Mouse (Mus musculus): ENCODE measurements around the gene Ctr9.

Ctr9 gene

DNA sequence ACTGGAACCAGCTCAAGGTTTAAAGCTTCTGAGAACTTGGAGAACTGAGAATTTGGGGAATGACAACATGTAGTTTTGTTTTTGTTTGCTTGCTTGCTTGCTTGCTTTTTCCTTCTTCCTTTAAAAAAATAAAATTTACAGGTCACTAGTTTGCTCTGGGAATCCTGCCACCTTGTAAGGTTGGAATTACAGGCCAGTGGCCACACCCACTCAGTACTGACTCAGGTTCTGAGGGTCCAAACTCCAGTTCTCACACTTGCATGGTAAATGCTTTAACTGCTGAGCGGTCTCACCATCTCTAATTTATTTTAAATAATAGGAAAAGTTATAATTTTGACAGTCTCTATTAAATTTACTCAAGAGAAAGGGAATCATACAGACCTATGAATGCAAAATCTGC, 69.4 kb downstream of the Ctr9 start:
- DNase-seq (ENCODE audit: low read depth, low spot score), result no peak

All from telencephalon, adult 2 months (tissue).